Mouse (Mus musculus) erythroblast, embryonic 14.5 days (primary cell): Measurements from ENCODE around the gene Olfr974. TPM values are rescaled to one million over a fixed set of nuclear protein-coding genes. Genes with fewer than 3 reads are reported as not detected.
"Not testable (repeated sequence)": the region's sequence is repeated elsewhere in the genome, so short reads cannot be mapped to it uniquely, and the experiment has no call there.

Experiments
- H3K27me3 ChIP-seq: 2 replicates; pipeline ENCODE4 v1.6.1; 2012; ENCODE audit warnings: inconsistent platforms; ENCODE audit not compliant: control insufficient read depth
- H3K36me3 ChIP-seq: 2 replicates; pipeline ENCODE4 v1.6.1; 2012; ENCODE audit warnings: mild to moderate bottlenecking, inconsistent platforms; ENCODE audit not compliant: control insufficient read depth
- H3K4me1 ChIP-seq: 2 replicates; pipeline ENCODE4 v1.6.1; 2012; ENCODE audit warnings: inconsistent platforms; ENCODE audit not compliant: control insufficient read depth
- H3K4me3 ChIP-seq: replicated peaks from 2 replicates; pipeline ENCODE3; 2012; ENCODE audit warnings: moderate library complexity, mild to moderate bottlenecking, inconsistent platforms
- H3K9me3 ChIP-seq: 2 replicates; pipeline ENCODE4 v1.6.1; 2012; ENCODE audit warnings: low read length, inconsistent platforms, mixed read lengths; ENCODE audit not compliant: control insufficient read depth
- GATA1 ChIP-seq: IDR thresholded peaks from 2 replicates; pipeline ENCODE4 v1.6.1; 2012; ENCODE audit warnings: low read length, inconsistent platforms, mixed read lengths
- TAL1 ChIP-seq: IDR thresholded peaks from 3 replicates; pipeline ENCODE4 v1.6.1; 2012; ENCODE audit warnings: low read length, inconsistent platforms, mixed read lengths
- polyA plus RNA-seq: library from polyadenylated mRNA; stranded (reverse); fragments of >175 nt; gene quantifications from 2 replicates; pipeline ENCODE4 v1.2.3, GENCODE M21; 2012

Olfr974 gene
- polyA plus RNA-seq, result 0.01 TPM in 1 of 2 replicates, not detected in the other

DNA sequence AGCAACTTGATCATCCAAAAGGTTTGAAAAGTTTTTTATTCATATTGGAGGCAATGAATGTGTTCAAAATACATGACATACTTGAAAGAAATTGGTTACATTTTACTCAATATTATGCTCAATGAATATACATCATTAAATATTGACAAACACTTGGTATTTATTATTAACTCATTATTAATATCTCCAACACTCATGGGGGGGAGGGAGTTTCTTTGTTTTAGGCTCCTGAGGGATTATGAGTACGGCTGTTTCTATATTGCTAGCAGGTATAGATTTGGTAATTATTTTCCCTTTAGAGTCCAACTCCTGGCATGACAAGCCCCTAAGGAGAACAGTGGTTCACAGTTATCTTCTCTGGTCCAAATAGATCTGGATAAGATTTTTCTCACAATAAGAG is at the start of gene Olfr974:
Gene Olfr974, plus strand, starts transcription at position 301 of the 400 bp plus-strand sequence.
- H3K27me3 ChIP-seq, result no peaks in the 10 kb centered on the region
- TF ChIP-seq GATA1, result no peak
- TF ChIP-seq TAL1, result no peak

DNA sequence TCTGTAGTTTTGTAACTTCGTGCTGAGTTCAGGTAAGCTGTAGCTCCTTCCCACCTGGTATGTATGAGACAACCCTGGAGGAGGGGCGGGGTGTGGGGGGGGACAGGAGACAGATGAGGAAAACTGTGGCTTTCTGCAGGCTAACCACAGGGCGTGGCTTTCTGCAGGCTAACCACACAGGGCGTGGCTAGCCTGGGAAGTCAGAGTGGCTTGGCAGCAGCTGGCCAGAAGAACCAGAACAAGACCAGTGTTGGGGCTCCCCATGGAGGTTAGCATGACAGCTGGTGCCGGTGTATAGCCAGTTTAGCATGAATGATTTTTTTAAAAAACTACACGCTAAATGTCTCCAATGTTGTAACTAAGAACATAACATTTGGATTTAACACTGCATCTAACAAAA is 32.2 kb upstream of the Olfr974 start:
- TF ChIP-seq GATA1, result no peak
- no peak for TF ChIP-seq TAL1
- H3K4me1 ChIP-seq, result no peaks in the 10 kb centered on the region
- no peak overlapping the region for H3K4me3 ChIP-seq

More for the DNA sequence above, at the start of gene Olfr974:
- Histone ChIP-seq H3K4me1 (no peaks in the 10 kb centered on the region), H3K36me3 (no peaks in the 10 kb centered on the region), H3K9me3 (no peaks in the 10 kb centered on the region), H3K4me3 (no peak within 1 kb of the TSS)

DNA sequence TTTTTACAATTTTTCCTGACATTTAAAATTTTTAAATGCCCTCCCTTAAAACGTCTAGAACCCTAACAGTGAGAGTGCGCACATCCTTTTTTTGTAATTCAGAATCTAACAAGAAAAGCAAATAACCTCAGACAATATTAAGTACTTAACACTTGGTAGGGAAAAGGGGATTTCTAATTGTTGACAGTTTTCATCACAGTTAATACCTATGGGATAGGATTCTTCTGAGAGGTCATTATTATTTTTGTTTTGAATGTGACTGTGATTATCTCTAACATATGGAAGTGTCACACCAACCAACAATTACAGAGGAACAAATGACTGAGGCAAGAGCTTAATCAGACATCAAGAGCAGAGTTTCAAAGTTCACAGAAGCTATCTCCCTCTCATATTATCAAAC is 30.3 kb upstream of the Olfr974 start, which contains the start of gene Olfr229:
Gene Olfr229, plus strand, starts transcription at position 301 of the 400 bp plus-strand sequence.
- H3K27me3 ChIP-seq, result no peaks in the 10 kb centered on the region
- no peak within 1 kb of the TSS for H3K4me3 ChIP-seq
- no peaks in the 10 kb centered on the region for H3K36me3 ChIP-seq
- TF ChIP-seq TAL1, result no peak
- no peaks in the 10 kb centered on the region for H3K4me1 ChIP-seq
- no peaks in the 10 kb centered on the region for H3K9me3 ChIP-seq

More for the DNA sequence above, 32.2 kb upstream of the Olfr974 start:
- H3K27me3 ChIP-seq, result no peaks in the 10 kb centered on the region
- no peaks in the 10 kb centered on the region for H3K36me3 ChIP-seq
- H3K9me3 ChIP-seq, result no peaks in the 10 kb centered on the region

DNA sequence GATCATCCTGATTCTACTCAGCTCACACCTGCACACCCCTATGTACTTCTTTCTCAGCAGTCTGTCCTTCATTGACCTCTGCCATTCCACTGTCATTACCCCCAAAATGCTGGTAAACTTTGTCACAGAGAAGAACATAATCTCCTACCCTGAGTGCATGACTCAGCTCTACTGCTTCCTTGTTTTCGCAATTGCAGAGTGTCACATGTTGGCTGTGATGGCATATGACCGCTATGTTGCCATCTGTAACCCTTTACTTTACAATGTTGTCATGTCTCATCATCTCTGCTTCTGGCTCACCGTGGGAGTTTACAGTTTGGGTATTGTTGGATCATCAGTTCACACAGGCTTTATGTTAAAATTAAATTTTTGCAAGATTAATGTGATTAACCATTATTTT is 27.4 kb upstream of the Olfr974 start:
- TF ChIP-seq TAL1, result no peak
- TF ChIP-seq GATA1, result no peak
- no peaks in the 10 kb centered on the region for H3K27me3 ChIP-seq
- no peaks in the 10 kb centered on the region for H3K4me1 ChIP-seq
- H3K36me3 ChIP-seq, result no peaks in the 10 kb centered on the region
- H3K4me3 ChIP-seq, result no peak overlapping the region
- no peaks in the 10 kb centered on the region for H3K9me3 ChIP-seq

DNA sequence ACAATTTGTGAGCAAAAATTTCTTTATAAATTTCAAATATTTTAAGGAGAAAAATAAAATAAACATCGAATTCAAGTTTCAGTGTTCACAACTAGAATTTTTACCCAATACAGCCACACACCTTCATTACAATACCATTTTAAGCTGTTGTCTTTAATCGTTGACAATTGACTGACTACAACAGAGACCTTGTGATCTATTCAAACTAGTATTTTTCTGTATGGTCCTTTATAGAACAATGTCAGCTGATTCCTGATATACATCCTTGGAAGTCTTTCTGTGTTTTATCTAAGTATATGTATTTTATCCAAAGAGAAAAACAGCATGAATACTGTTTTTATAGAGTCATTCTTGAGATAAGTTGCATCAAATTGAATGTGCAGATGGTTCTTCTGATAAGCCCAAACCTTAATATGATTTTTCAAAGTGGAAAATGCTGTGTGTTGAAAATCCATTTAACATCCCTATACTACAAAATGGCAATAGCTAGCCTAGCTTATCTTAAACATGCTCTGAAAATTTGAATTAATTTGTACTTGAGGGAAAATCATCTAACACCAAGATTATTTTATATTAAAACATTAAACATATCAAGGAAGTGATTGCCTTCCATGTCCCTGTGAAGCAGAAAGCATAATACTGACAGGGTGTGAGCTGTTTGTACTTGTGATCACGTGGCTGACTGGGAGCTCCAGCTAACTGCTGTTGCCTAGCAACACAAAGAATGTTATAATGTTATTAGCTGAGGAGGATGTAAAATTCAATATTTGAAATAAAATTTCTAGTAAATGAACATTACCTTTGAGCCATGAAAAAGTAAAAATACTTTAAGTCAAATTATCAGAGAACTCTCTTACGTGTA is 9.1 kb upstream of the Olfr974 start:
- H3K27me3 ChIP-seq, H3K4me3 ChIP-seq, H3K36me3 ChIP-seq, H3K4me1 ChIP-seq, H3K9me3 ChIP-seq: not testable (repeated sequence)

DNA sequence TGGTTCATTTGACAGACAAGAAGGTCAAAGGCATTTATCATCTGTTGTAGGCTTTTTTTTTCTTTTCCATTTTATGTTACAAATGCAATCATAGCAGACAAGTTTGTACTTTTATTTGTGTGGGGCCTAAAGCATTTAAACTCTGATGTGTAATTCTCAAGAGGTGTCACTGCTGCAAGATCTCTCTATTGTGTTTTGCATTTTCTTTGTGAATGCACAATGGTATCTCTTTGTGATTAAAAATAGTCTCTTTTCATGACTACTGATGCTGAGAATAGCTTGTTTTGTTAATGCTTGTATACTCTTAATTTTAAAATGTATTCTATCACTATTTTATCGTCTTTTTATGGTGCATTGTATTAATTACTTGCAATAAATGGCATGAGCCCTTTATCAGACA is 8.5 kb upstream of the Olfr974 start:
- not testable (repeated sequence) for H3K36me3 ChIP-seq, H3K4me3 ChIP-seq, H3K27me3 ChIP-seq, H3K4me1 ChIP-seq, H3K9me3 ChIP-seq

GRCm38 (mm10) chr9:39951946-39952345 is 14.6 kb downstream of the Olfr974 start, which contains the start of gene Olfr975:
Gene Olfr975 (minus strand): TSS chr9:39952046.
- Histone ChIP-seq H3K36me3 (no peaks in the 10 kb centered on the region), H3K9me3 (no peaks in the 10 kb centered on the region), H3K4me1 (no peaks in the 10 kb centered on the region), H3K4me3 (no peak within 1 kb of the TSS), H3K27me3 (no peaks in the 10 kb centered on the region)
- no peak for TF ChIP-seq TAL1
- no peak for TF ChIP-seq GATA1

DNA sequence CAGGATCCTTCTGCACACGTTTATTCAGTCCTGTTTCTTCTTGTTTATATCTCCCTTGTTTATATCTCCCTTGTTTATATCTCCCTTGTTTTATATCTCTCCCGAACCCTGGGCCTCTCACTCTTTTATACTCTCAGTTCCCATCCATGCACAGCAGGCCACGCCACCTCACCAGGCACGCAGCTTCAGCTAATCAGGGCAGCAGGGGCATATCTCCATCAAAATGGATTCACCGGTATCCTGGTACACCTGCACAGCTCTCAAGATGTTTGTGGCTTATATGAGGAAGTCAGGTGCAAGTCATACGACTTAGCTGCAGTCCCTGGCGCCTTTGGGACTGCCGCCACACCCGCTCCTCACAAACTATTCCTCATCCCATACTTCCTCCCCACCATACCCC is 23.7 kb downstream of the Olfr974 start, which contains the start of gene Olfr976:
Gene Olfr976, minus strand, starts transcription at position 101 of the 400 bp plus-strand sequence.
- H3K9me3 ChIP-seq, H3K4me3 ChIP-seq, H3K36me3 ChIP-seq, H3K4me1 ChIP-seq, H3K27me3 ChIP-seq: not testable (repeated sequence)

DNA sequence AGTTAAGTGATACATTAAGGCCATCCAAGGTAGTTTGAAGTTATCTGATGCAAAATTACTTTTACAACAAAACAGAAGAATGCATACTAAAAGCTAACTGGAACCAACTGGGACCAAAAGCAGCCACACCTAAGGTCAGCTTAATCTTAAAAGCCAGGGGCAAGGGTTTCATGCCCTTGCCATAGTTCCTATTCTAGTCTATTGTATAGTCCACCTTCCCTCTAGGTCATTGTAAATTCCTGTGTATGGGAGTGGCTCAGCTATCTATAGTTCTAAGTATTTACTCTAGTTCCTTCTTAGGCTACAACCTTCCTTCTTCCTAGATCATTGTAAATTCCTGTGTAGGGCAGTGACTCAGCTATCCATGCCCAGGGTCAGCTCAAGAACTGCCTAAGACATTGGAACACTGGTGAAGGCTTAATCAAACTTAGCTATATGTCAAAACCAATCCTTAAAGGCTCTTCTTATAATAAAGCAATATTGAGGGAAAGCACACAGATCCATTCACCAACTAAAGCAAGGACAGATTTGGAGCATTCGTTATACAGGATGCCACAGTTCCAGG is 39.4 kb downstream of the Olfr974 start:
- not testable (repeated sequence) for H3K9me3 ChIP-seq, H3K36me3 ChIP-seq, H3K4me3 ChIP-seq, H3K27me3 ChIP-seq, H3K4me1 ChIP-seq

GRCm38 (mm10) chr9:39991813-39992212 is 54.5 kb downstream of the Olfr974 start, which contains the start of gene Olfr978:
Gene Olfr978 (plus strand): TSS chr9:39992113.
- Histone ChIP-seq H3K4me1 (no peaks in the 10 kb centered on the region), H3K9me3 (peaks cover 2% of the 10 kb centered on the region; the same call in 1 of the 2 replicates), H3K4me3 (no peak within 1 kb of the TSS), H3K27me3 (no peaks in the 10 kb centered on the region), H3K36me3 (no peaks in the 10 kb centered on the region)
- TF ChIP-seq GATA1 (no peak), TAL1 (no peak)

Other genes starting within 250 kb of the Olfr974 start
- not detected in 2 replicates for gene Olfr149, start 230.4 kb upstream of the Olfr974 start, polyA plus RNA-seq
- not detected in 2 replicates for gene Olfr965, start 226.1 kb upstream of the Olfr974 start, polyA plus RNA-seq
- gene Olfr150, start 206.5 kb upstream of the Olfr974 start, polyA plus RNA-seq, result not detected in 2 replicates
- not detected in 2 replicates for gene Olfr967, start 191.3 kb upstream of the Olfr974 start, polyA plus RNA-seq
- gene Olfr968, start 154.2 kb upstream of the Olfr974 start, polyA plus RNA-seq, result not detected in 2 replicates
- gene Olfr969, start 146.6 kb upstream of the Olfr974 start, polyA plus RNA-seq, result not detected in 2 replicates
- gene Olfr970, start 128.6 kb upstream of the Olfr974 start, polyA plus RNA-seq, result not detected in 2 replicates
- gene Olfr971, start 100.6 kb upstream of the Olfr974 start, polyA plus RNA-seq, result not detected in 2 replicates
- gene Olfr972, start 71.1 kb upstream of the Olfr974 start, polyA plus RNA-seq, result not detected in 2 replicates
- not detected in 2 replicates for gene Olfr229, start 30.2 kb upstream of the Olfr974 start, polyA plus RNA-seq
- not detected in 2 replicates for gene Olfr975, start 14.5 kb downstream of the Olfr974 start, polyA plus RNA-seq
- not detected in 2 replicates for gene Olfr976, start 23.6 kb downstream of the Olfr974 start, polyA plus RNA-seq
- gene Olfr978, start 54.6 kb downstream of the Olfr974 start, polyA plus RNA-seq, result not detected in 2 replicates
- gene Olfr979, start 66.0 kb downstream of the Olfr974 start, polyA plus RNA-seq, result not detected in 2 replicates
- gene Olfr980, start 72.1 kb downstream of the Olfr974 start, polyA plus RNA-seq, result not detected in 2 replicates
- not detected in 2 replicates for gene Olfr981, start 84.0 kb downstream of the Olfr974 start, polyA plus RNA-seq
- 0.01 TPM in 1 of 2 replicates, not detected in the other for gene Olfr982, start 136.3 kb downstream of the Olfr974 start, polyA plus RNA-seq
- not detected in 2 replicates for gene Olfr983, start 156.1 kb downstream of the Olfr974 start, polyA plus RNA-seq
- gene Olfr984, start 176.7 kb downstream of the Olfr974 start, polyA plus RNA-seq, result not detected in 2 replicates
- gene Olfr985, start 192.7 kb downstream of the Olfr974 start, polyA plus RNA-seq, result not detected in 2 replicates
- gene Tmem225, start 210.6 kb downstream of the Olfr974 start, polyA plus RNA-seq, result not detected in 2 replicates
- not detected in 2 replicates for gene Olfr986, start 243.4 kb downstream of the Olfr974 start, polyA plus RNA-seq